Mouse (Mus musculus): ENCODE measurements at regions not wholly inside any gene's neighbourhood (a gene's known extent, or its start where the extent isn't known, plus 50 kb on each side); places are given as distances from the start of the nearest gene placed in this dataset.

GRCm38 (mm10) chr14:72841753-72842152, 131.9 kb upstream of the Fndc3a start:
- TF ChIP-seq CTCF (conservative IDR thresholded peaks at IDR 0.05; ENCODE audit: low read length) (no peak), NANOG (IDR thresholded peaks at IDR 0.05; ENCODE audit: borderline replicate concordance, low read length) (no peak), POU5F1 (IDR thresholded peaks at IDR 0.05; ENCODE audit: borderline replicate concordance, low read length) (no peak)

Measured in E14TG2a.4 (cell line).